Mouse (Mus musculus): ENCODE measurements around the gene Sqstm1. TPM values are rescaled to one million over a fixed set of nuclear protein-coding genes. Genes with fewer than 3 reads are reported as not detected.

The Sqstm1 gene
- polyA plus RNA-seq (2015; fragmentation: Nextera tagmentation; extraction: Ambion mirVana): 392 and 438 TPM in 2 replicates

DNA sequence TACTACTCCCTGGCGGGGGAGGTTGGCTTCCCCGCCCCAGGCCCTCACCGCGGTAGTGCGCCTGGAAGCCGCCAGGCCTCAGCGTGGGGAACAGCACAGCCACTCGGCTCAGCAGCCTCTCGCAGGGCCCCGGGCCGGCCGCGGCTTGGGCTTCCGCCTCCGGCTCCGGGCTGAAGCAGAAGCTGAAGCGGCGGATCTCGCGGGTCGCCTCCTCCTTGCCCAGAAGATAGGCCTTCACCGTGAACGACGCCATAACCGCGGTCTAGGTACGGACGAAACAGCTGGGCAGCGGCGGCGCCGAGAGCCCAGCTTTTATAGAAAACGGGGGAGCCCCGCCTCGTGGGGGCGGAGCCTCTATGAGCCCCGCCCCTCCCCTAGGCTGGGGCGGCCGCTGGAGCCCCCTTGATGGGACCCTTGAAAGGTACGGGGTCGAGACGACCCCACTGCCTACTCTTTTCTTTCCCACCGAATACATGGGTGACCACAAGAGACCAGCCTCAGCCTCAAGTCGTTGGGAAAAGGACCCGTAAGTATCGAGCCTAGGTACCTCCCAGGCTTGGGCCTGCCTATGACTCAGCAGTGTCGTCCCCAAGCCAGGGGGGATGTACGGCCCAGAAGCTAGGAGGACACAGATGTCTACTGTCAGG is at the start of gene Sqstm1, which contains the start of gene Mgat4b:
Sqstm1 (minus strand) TSS at position 323 of the 647 bp plus-strand sequence.
Mgat4b (plus strand) TSS at position 386 of the 647 bp plus-strand sequence.
- no peaks in the 10 kb centered on the region for H3K9me3 ChIP-seq
- H3K4me2 ChIP-seq: peak within 1 kb of the TSS; percentile 57
- H3K27me3 ChIP-seq (replicated peaks): no peaks in the 10 kb centered on the region
- WGBS: 0% methylated on average over 48 of the region's 48 CpGs
- H3K4me3 ChIP-seq: peak within 1 kb of the TSS; percentile 87
- H3K27ac ChIP-seq: peak within 1 kb of the TSS; percentile 97
- peaks cover 21% of the 10 kb centered on the region for H3K36me3 ChIP-seq (replicated peaks)
- H3K4me1 ChIP-seq: peaks cover 34% of the 10 kb centered on the region
- peak; percentile 80 for ATAC-seq (replicated peaks)
- H3K9ac ChIP-seq: peak within 1 kb of the TSS; percentile 95

- H3K36me3 ChIP-seq (replicated peaks): peaks cover 41% of the 10 kb centered on the region
- ATAC-seq (replicated peaks): no peak
Observed at GRCm38 (mm10) chr11:50258310-50258709, 47.7 kb upstream of the Sqstm1 start.

GRCm38 (mm10) chr11:50256615-50257014 is 46.0 kb upstream of the Sqstm1 start:
- ATAC-seq (replicated peaks): no peak
- no peak overlapping the region for H3K9ac ChIP-seq
- H3K4me3 ChIP-seq: no peak overlapping the region
- WGBS: 87% methylated on average over 7 of the region's 7 CpGs
- H3K4me1 ChIP-seq: no peaks in the 10 kb centered on the region
- no peaks in the 10 kb centered on the region for H3K27me3 ChIP-seq (replicated peaks)
- H3K27ac ChIP-seq: no peak overlapping the region
- H3K4me2 ChIP-seq: no peak overlapping the region
- no peaks in the 10 kb centered on the region for H3K9me3 ChIP-seq
- H3K36me3 ChIP-seq (replicated peaks): peaks cover 25% of the 10 kb centered on the region

More at GRCm38 (mm10) chr11:50258310-50258709, 47.7 kb upstream of the Sqstm1 start:
- Histone ChIP-seq H3K27me3 (replicated peaks) (no peaks in the 10 kb centered on the region), H3K4me3 (no peak overlapping the region), H3K4me2 (no peak overlapping the region), H3K9me3 (no peaks in the 10 kb centered on the region), H3K27ac (no peak overlapping the region), H3K9ac (no peak overlapping the region), H3K4me1 (no peaks in the 10 kb centered on the region)
- 77% methylated on average over 7 of the region's 7 CpGs for whole genome bisulfite sequencing

DNA sequence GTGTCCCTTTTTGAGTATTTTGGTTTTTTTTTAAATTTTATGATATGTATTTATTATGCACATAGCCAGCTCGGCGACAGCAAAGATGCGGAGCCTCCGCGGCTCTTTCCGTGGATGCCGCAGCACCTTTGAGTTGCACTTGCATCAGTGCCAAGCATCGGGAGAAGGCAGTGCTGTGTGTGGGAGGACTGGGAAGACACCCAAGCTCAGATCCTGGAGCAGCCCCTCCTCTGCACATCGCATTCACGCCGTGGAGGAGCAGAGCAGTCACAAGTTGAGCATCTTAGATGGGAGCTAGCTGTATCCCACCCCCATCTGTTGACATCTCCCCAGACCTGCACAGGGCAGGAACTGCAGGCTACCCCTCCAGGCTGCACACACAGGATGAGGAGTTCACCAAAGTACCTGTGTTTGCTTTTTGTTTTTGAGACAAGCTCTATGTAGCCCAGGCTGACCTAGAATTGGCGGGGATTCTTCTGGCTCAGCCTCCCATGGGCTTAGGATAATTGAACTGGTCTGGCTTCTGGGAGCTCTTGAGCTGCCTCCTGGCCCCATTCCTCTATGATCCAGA is 43.5 kb upstream of the Sqstm1 start:
- Histone ChIP-seq H3K4me3 (no peak overlapping the region), H3K27me3 (replicated peaks) (no peaks in the 10 kb centered on the region), H3K4me2 (no peak overlapping the region), H3K27ac (no peak overlapping the region), H3K9me3 (no peaks in the 10 kb centered on the region), H3K9ac (no peak overlapping the region), H3K36me3 (replicated peaks) (peaks cover 15% of the 10 kb centered on the region), H3K4me1 (no peaks in the 10 kb centered on the region)
- ATAC-seq (replicated peaks): no peak
- 84% methylated on average over 12 of the region's 12 CpGs for WGBS

- H3K27ac ChIP-seq: no peak overlapping the region
Observed at GRCm38 (mm10) chr11:50253393-50253792, 42.8 kb upstream of the Sqstm1 start.

DNA sequence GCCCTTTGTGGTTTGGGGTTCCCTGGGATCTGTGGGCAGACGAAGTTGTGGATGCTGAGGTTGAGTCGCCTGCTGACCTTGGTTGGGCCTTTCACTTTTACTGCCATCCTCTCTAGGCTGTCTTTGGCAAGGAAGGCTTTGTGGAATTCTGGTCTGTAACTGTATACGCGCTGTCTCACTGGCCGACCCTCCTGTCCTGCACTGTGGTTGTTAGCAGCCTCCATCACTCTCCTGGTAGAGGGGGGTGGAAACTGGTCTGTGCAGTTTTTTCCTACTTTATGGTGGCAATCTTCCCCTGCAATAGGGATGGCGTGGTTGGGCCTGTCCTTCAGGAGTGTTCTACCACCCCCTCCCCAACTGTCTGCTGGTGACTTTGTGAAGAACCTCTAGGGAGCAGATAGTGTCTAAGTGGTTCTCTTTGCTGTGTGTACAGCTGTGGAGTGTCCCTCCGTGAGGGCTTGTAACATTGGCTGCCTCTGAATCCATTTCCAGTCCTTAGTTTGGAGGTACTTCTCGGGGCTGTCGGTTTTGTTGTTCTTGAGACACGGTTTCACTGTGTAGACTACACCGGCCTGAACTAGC is 42.1 kb upstream of the Sqstm1 start:
- Histone ChIP-seq H3K27me3 (replicated peaks) (no peaks in the 10 kb centered on the region), H3K36me3 (replicated peaks) (peaks cover 11% of the 10 kb centered on the region), H3K27ac (no peak overlapping the region), H3K9me3 (no peaks in the 10 kb centered on the region), H3K4me3 (no peak overlapping the region), H3K4me2 (no peak overlapping the region), H3K9ac (no peak overlapping the region), H3K4me1 (no peaks in the 10 kb centered on the region)
- 80% methylated on average over 11 of the region's 11 CpGs for WGBS
- no peak for ATAC-seq (replicated peaks)

More at GRCm38 (mm10) chr11:50253393-50253792, 42.8 kb upstream of the Sqstm1 start:
- Histone ChIP-seq H3K4me3 (no peak overlapping the region), H3K9ac (no peak overlapping the region), H3K4me2 (no peak overlapping the region), H3K27me3 (replicated peaks) (no peaks in the 10 kb centered on the region), H3K4me1 (no peaks in the 10 kb centered on the region), H3K9me3 (no peaks in the 10 kb centered on the region), H3K36me3 (replicated peaks) (peaks cover 15% of the 10 kb centered on the region)
- no peak for ATAC-seq (replicated peaks)
- WGBS: 50% methylated on average over 1 of the region's 1 CpGs

GRCm38 (mm10) chr11:50252166-50252565 is 41.5 kb upstream of the Sqstm1 start:
- Histone ChIP-seq H3K9ac (no peak overlapping the region), H3K27ac (no peak overlapping the region), H3K36me3 (replicated peaks) (peaks cover 7% of the 10 kb centered on the region; the same call in 1 of the 2 replicates), H3K4me3 (no peak overlapping the region), H3K4me2 (no peak overlapping the region), H3K9me3 (no peaks in the 10 kb centered on the region), H3K27me3 (replicated peaks) (no peaks in the 10 kb centered on the region), H3K4me1 (no peaks in the 10 kb centered on the region)
- no peak for ATAC-seq (replicated peaks)
- 76% methylated on average over 3 of the region's 3 CpGs for WGBS

DNA sequence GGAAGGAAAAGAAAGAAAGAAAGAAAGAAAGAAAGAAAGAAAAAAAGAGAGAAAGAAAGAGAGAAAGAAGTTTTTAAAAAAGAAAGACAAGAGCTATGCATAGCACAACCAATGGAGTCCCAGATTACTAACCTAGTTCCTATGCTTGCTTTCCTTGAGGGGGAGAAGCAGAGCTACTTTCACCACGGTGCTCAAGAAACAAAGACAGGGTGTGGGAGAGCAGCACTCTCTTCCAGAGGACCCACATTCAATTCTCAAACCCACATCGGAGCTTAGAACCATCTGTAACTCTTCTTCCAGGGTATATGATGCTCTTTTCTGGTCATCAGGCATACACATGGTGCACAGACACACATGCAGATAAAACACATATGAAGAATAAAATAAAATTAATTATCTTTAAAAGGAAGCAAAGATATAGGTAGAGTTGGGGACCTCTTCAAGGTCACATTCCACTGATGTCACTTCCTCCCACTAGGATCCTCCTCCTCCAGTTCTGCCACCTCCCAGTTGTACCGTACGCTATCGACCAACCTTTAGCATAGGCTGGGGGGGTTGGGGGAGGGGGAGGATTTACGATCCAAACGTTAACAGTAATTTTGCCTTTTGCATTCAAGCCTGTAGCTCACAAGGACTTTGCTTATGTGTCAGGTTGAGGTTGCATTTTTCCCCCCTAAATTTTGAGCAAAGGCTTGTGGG is 38.0 kb upstream of the Sqstm1 start:
- Histone ChIP-seq H3K4me2 (no peak overlapping the region), H3K36me3 (replicated peaks) (no peaks in the 10 kb centered on the region), H3K27ac (no peak overlapping the region), H3K4me3 (no peak overlapping the region), H3K27me3 (replicated peaks) (no peaks in the 10 kb centered on the region), H3K4me1 (no peaks in the 10 kb centered on the region), H3K9ac (no peak overlapping the region), H3K9me3 (no peaks in the 10 kb centered on the region)
- no peak for ATAC-seq (replicated peaks)
- 85% methylated on average over 7 of the region's 7 CpGs for whole genome bisulfite sequencing

DNA sequence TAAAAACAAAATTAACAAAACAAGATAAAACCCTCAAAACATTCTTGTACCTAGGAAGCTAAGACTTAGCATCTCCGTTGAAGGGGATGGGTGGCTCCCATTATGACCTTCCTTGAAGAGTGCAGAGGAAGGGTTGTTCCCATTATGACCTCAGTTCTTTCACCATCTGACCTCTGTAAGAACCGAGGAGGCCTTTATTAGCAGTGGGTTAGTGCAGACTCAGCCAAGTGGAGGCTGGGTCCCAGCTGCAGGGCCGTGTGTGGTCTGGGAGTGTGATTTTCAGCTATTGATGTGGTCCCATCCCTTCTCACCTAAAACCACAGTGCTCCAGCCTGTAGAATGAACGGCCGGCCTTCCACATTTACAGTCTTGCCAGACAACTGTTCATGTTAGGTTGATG is 34.6 kb upstream of the Sqstm1 start:
- Histone ChIP-seq H3K36me3 (replicated peaks) (no peaks in the 10 kb centered on the region), H3K9ac (no peak overlapping the region), H3K27me3 (replicated peaks) (no peaks in the 10 kb centered on the region), H3K4me3 (no peak overlapping the region), H3K27ac (no peak overlapping the region), H3K4me1 (no peaks in the 10 kb centered on the region), H3K4me2 (no peak overlapping the region), H3K9me3 (no peaks in the 10 kb centered on the region)
- 77% methylated on average over 5 of the region's 5 CpGs for WGBS
- no peak for ATAC-seq (replicated peaks)

GRCm38 (mm10) chr11:50243926-50244325 is 33.3 kb upstream of the Sqstm1 start:
- no peaks in the 10 kb centered on the region for H3K27me3 ChIP-seq (replicated peaks)
- no peaks in the 10 kb centered on the region for H3K9me3 ChIP-seq
- no peak for ATAC-seq (replicated peaks)
- H3K4me2 ChIP-seq: no peak overlapping the region
- H3K4me1 ChIP-seq: no peaks in the 10 kb centered on the region
- H3K27ac ChIP-seq: no peak overlapping the region
- no peaks in the 10 kb centered on the region for H3K36me3 ChIP-seq (replicated peaks)
- WGBS: 79% methylated on average over 6 of the region's 6 CpGs
- no peak overlapping the region for H3K9ac ChIP-seq
- no peak overlapping the region for H3K4me3 ChIP-seq

GRCm38 (mm10) chr11:50240235-50240911 is 29.7 kb upstream of the Sqstm1 start:
- Histone ChIP-seq H3K4me2 (no peak overlapping the region), H3K27me3 (replicated peaks) (peaks cover 18% of the 10 kb centered on the region), H3K9me3 (no peaks in the 10 kb centered on the region), H3K4me1 (peaks cover 19% of the 10 kb centered on the region), H3K36me3 (replicated peaks) (no peaks in the 10 kb centered on the region), H3K4me3 (no peak overlapping the region), H3K27ac (no peak overlapping the region), H3K9ac (no peak overlapping the region)
- no peak for ATAC-seq (replicated peaks)
- WGBS: 96% methylated on average over 7 of the region's 7 CpGs
